Mouse (Mus musculus) limb, embryonic 15.5 days (tissue): Measurements from ENCODE around the gene Mmp25. TPM values are rescaled to one million over a fixed set of nuclear protein-coding genes. Genes with fewer than 3 reads are reported as not detected.
"Not testable (repeated sequence)": the region's sequence is repeated elsewhere in the genome, so short reads cannot be mapped to it uniquely, and the experiment has no call there.

Experiments
- ATAC-seq: fragments of 200-750 bp; cut with Nextera tagmentation; 2 replicates; pipeline ENCODE4 v1.8.0; 2017; ENCODE audit warnings: low read depth, moderate TSS enrichment; ENCODE audit not compliant: insufficient number of reproducible peaks, low FRiP score, low TSS enrichment
- H3K27ac ChIP-seq: fragments of 300-500 bp; sonication (generic); 2 replicates; pipeline ENCODE4 v1.5.1; 2015; ENCODE audit warnings: moderate library complexity, mild to moderate bottlenecking, inconsistent platforms
- H3K27me3 ChIP-seq: fragments of 300-500 bp; sonication (generic); 2 replicates; pipeline ENCODE4 v1.6.1; 2015; ENCODE audit warnings: inconsistent platforms
- H3K36me3 ChIP-seq: fragments of 300-500 bp; sonication (generic); 2 replicates; pipeline ENCODE4 v1.6.1; 2015; ENCODE audit warnings: inconsistent platforms
- H3K4me1 ChIP-seq: fragments of 300-500 bp; sonication (generic); 2 replicates; pipeline ENCODE4 v1.6.1; 2015; ENCODE audit warnings: inconsistent platforms
- H3K4me2 ChIP-seq: fragments of 300-500 bp; sonication (generic); 2 replicates; pipeline ENCODE4 v1.6.1; 2015; ENCODE audit warnings: mild to moderate bottlenecking, inconsistent platforms
- H3K4me3 ChIP-seq: fragments of 300-500 bp; sonication (generic); 2 replicates; pipeline ENCODE4 v1.5.1; 2015; ENCODE audit warnings: mild to moderate bottlenecking, inconsistent platforms
- H3K9ac ChIP-seq: fragments of 300-500 bp; sonication (generic); 2 replicates; pipeline ENCODE4 v1.6.1; 2015; ENCODE audit warnings: inconsistent platforms
- H3K9me3 ChIP-seq: fragments of 300-500 bp; sonication (generic); 2 replicates; pipeline ENCODE4 v1.6.1; 2016; ENCODE audit warnings: inconsistent platforms
- WGBS: fragments of 180-500 bp; shearing (Covaris S2); methylation state at CpG from one replicate; pipeline ENCODE4 v1.1.7; 2015; 5-methylcytosine and 5-hydroxymethylcytosine counted together
- polyA plus RNA-seq: library from polyadenylated mRNA; unstranded; fragments of >200 nt; fragmentation: Nextera tagmentation; extraction: Ambion mirVana; gene quantifications from 2 replicates; pipeline ENCODE4 v1.2.1, GENCODE M21; 2015

Gene Mmp25
- polyA plus RNA-seq, 1 experiment from 2014 or later = 0.79 TPM

DNA sequence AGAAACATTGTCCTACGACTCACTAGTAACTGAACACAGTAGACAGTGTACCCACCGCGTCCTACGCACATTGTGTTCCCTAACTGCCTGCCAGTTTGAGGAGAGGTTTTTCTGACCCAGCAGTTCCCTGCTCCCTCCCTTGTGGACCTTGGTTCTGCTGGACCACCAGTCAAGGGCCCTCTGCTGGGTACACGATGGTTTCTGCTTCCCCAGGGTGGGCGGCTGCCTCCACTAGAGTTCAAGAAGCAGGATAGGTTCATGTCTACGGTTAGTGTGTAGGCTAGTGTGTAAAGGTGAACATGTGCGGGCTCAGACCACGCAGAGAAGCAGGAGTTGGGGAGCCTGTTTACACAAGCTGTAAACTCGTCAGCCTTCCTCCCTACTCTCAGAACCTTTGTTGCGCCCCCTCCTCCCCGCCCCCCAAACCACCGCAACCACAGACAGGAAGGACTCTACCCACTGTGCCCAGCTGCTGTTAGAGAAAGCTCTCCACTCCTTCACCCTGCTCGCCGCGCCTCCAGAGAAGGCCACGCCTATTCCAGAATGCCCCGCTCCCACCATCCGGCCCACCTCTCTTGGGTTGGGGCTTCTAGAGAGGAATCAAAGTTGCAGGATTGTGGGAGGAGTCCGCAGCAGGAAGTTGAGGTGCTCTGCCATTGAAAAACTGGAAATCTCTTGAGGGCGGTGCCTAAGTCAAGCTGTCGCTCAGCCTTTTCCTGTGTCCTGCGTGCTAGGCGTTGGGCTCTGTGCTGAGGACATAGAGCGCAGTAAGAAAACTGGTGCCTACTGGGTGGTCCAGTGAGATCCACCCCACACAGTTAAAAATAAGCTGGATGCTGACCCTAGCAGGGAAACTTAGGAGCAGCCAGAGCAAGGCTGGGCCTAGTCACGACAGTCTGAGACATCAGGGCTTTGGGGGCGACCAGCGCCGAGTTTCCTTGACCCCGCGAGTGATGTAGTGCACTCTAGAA, 46.2 kb downstream of the Mmp25 start, which contains the start of gene Zfp13:
Gene Zfp13, minus strand, starts transcription at position 906 of the 971 bp plus-strand sequence.
- H3K9me3 ChIP-seq = no peaks in the 10 kb centered on the region
- H3K36me3 ChIP-seq = no peaks in the 10 kb centered on the region
- H3K4me2 ChIP-seq = peak within 1 kb of the TSS; percentile 68
- ATAC-seq = peak; percentile 96
- H3K4me1 ChIP-seq = peaks cover 20% of the 10 kb centered on the region; the same call in 1 of the 2 replicates
- peak within 1 kb of the TSS; percentile 46 for H3K4me3 ChIP-seq
- H3K27ac ChIP-seq = peak within 1 kb of the TSS; percentile 92
- H3K9ac ChIP-seq = peak within 1 kb of the TSS; percentile 44
- 5% methylated on average over 30 of the region's 31 CpGs for WGBS
- H3K27me3 ChIP-seq = no peaks in the 10 kb centered on the region

- H3K9me3 ChIP-seq, H3K9ac ChIP-seq, H3K27me3 ChIP-seq, H3K36me3 ChIP-seq, H3K4me2 ChIP-seq, H3K27ac ChIP-seq, ATAC-seq, H3K4me3 ChIP-seq: not testable (repeated sequence)
- WGBS = 85% methylated on average over 4 of the region's 4 CpGs
- peaks cover 16% of the 10 kb centered on the region; the same call in 1 of the 2 replicates for H3K4me1 ChIP-seq
These were observed 49.9 kb downstream of the Mmp25 start for GRCm38 (mm10) chr17:23595139-23595538.

DNA sequence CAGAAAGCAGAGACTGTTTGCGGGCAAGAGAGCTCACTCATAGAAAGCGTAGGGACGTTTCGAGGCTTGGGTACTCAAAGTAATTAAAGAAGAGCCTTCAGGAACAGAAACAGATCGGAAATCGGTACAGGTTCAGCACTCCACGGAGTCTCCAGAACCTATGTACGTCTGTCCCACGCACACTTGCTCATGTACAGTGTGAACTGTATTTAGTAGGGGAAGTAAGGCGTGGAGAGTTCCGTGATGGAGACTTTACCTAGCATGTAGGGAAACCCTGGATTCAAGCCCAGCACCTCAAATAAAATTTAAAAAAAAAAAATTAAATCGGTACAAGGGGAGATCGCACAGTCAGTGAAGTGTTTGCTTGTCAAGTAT, 52.2 kb downstream of the Mmp25 start:
- peak overlapping the region; percentile 79 for H3K27ac ChIP-seq
- peak; percentile 54 for ATAC-seq

DNA sequence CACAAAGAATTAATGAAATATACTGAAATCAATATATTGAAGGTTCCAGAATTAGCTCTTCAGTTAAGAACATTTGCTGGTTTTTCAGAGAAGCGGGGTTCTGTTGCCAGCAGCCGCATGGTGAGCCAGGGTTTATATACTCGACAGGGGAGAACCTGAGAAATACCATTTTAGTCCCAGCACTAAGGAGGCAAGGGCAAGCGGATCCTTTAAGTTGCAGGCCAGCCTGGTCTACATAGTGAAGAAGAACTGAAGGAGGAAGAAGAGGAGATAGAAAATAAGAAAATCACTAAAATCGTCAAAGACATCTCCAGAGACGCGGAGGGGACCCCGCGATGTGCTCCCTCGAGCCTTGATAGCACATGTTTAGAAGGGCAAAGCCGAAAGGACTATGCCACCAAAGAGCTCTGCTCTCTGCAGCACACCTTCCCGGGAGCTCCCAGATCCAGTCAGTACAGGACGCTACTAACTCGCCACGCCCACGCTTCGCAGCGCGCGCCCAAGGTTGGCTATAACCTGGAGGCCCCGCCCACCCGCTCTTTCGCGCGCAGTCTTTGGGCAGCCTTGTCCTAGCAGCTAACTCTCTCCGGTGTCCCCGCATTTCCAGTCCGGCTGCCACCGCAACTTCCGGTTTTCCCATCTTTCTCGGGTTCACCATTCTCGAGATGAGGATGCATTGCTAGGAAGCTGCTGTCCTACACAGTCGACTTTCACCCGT, 52.7 kb downstream of the Mmp25 start:
- Histone ChIP-seq H3K36me3 (no peaks in the 10 kb centered on the region), H3K27ac (peak overlapping the region; percentile 79), H3K4me2 (peak overlapping the region; percentile 62), H3K4me1 (peaks cover 4% of the 10 kb centered on the region; the same call in 1 of the 2 replicates), H3K27me3 (no peaks in the 10 kb centered on the region), H3K9ac (peak overlapping the region; percentile 29), H3K9me3 (no peaks in the 10 kb centered on the region), H3K4me3 (peak overlapping the region; percentile 42)
- peak; percentile 99 for ATAC-seq
- WGBS = 6% methylated on average over 34 of the region's 34 CpGs

More for the DNA sequence above, 52.2 kb downstream of the Mmp25 start:
- Histone ChIP-seq H3K4me2 (peak overlapping the region; percentile 62), H3K4me3 (peak overlapping the region; percentile 42), H3K9ac (peak overlapping the region; percentile 29), H3K27me3 (no peaks in the 10 kb centered on the region), H3K4me1 (peaks cover 4% of the 10 kb centered on the region; the same call in 1 of the 2 replicates), H3K9me3 (no peaks in the 10 kb centered on the region), H3K36me3 (no peaks in the 10 kb centered on the region)
- WGBS = 11% methylated on average over 13 of the region's 13 CpGs

DNA sequence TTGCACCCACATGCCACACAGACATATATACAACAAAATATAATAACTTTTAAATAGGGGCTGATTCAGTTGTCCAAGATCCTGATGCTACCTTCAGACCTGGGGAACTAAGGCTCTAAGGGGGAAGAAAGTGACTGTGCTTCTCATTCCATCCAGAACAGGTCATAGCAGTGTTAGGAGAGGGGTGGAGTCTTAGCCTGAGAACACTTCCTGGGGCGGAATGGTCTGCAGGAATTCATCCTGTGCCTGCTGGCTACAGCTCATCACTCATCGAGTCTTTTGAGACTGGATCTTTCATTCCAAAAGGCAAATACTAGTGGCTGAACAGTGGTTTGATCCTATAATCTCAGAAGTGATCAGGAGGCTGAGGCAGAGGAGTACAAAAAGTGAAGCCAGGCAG, 57.8 kb downstream of the Mmp25 start:
- H3K27me3 ChIP-seq = no peaks in the 10 kb centered on the region
- peaks cover 23% of the 10 kb centered on the region for H3K4me1 ChIP-seq
- H3K27ac ChIP-seq = no peak overlapping the region
- WGBS = 54% methylated on average over 2 of the region's 2 CpGs
- no peak for ATAC-seq
- no peaks in the 10 kb centered on the region for H3K9me3 ChIP-seq
- no peak overlapping the region for H3K4me2 ChIP-seq
- H3K36me3 ChIP-seq = peaks cover 10% of the 10 kb centered on the region
- H3K9ac ChIP-seq = no peak overlapping the region
- H3K4me3 ChIP-seq = no peak overlapping the region

DNA sequence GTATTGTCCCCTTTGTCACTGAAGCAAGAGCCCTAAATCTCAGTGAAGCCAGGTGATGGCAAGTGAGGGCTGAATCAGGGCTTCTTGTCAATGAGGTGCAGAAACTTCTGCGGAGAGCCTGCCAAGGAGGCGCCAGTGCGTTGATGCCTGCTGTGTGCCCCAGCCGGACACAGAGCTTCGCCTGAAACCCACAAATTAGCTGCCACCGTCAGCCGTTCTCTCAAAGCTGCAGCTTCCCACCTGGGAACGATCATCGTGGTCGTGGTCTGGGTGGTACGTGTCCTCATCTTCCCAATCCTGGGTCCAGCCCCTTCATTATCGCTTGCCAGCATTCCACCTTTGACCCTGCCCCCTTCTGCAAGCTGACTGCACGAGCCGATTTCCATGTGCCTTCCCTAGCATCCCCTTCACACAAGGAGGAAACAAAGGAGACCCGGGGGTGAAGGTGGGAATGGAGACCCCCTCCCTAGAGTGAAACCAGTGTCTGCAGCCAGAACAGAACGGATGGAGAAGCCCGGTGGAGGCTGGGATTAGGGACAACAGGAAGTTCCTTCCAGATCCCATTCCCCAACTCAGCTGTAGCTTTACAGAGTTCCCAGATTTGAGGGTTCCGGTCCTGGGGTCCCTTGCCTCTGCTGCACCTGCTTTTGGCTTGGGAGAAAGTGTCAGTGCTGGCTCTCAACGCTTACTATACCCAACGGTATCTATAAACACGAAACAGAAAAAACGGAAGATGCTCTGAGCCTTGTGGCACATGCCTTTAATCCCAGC, 59.2 kb downstream of the Mmp25 start:
- Histone ChIP-seq H3K27ac (peak overlapping the region; percentile 19; the same call in 1 of the 2 replicates), H3K4me3 (peak overlapping the region; percentile 66), H3K36me3 (peaks cover 18% of the 10 kb centered on the region), H3K9ac (peak overlapping the region; percentile 78), H3K4me1 (peaks cover 22% of the 10 kb centered on the region), H3K27me3 (no peaks in the 10 kb centered on the region), H3K9me3 (no peaks in the 10 kb centered on the region), H3K4me2 (peak overlapping the region; percentile 78)
- ATAC-seq = peak; percentile 56; the same call in 1 of the 2 replicates
- under 1% methylated on average over 22 of the region's 22 CpGs for WGBS

- Histone ChIP-seq H3K36me3 (peaks cover 29% of the 10 kb centered on the region), H3K4me3 (peak overlapping the region; percentile 66), H3K4me2 (peak overlapping the region; percentile 78), H3K27me3 (no peaks in the 10 kb centered on the region), H3K9ac (no peak overlapping the region), H3K27ac (no peak overlapping the region), H3K4me1 (peaks cover 22% of the 10 kb centered on the region), H3K9me3 (no peaks in the 10 kb centered on the region)
- ATAC-seq = no peak
- 78% methylated on average over 8 of the region's 8 CpGs for WGBS
These were observed 60.3 kb downstream of the Mmp25 start for GRCm38 (mm10) chr17:23584786-23585185.

Other genes starting within 250 kb of the Mmp25 start
- gene Vmn2r117, start 165.6 kb downstream of the Mmp25 start, polyA plus RNA-seq = not detected in 2 replicates
- 17.5 and 18.2 TPM in 2 replicates for gene Zfp213, start 81.0 kb downstream of the Mmp25 start, polyA plus RNA-seq
- gene Zfp13, start 45.8 kb downstream of the Mmp25 start, polyA plus RNA-seq = 12.4 and 12.9 TPM in 2 replicates
- gene Zscan10, start 44.4 kb downstream of the Mmp25 start, polyA plus RNA-seq = 0.16 and 0.18 TPM in 2 replicates
- 20.8 and 21.3 TPM in 2 replicates for gene Bicdl2, start 15.2 kb upstream of the Mmp25 start, polyA plus RNA-seq
- gene Hcfc1r1, start 28.3 kb upstream of the Mmp25 start, polyA plus RNA-seq = 84.2 and 99.2 TPM in 2 replicates
- 38.8 and 43.2 TPM in 2 replicates for gene Thoc6, start 28.6 kb upstream of the Mmp25 start, polyA plus RNA-seq
- gene Tnfrsf12a, start 32.2 kb upstream of the Mmp25 start, polyA plus RNA-seq = 28.0 and 43.9 TPM in 2 replicates
- gene Cldn6, start 34.0 kb upstream of the Mmp25 start, polyA plus RNA-seq = 7.0 and 10.1 TPM in 2 replicates
- 5.1 and 5.8 TPM in 2 replicates for gene Cldn9, start 38.7 kb upstream of the Mmp25 start, polyA plus RNA-seq
- 2.2 and 2.9 TPM in 2 replicates for gene 1520401A03Rik, start 77.5 kb upstream of the Mmp25 start, polyA plus RNA-seq
- 45.6 and 49.5 TPM in 2 replicates for gene Pkmyt1, start 81.1 kb upstream of the Mmp25 start, polyA plus RNA-seq
- 17.6 and 20.4 TPM in 2 replicates for gene Paqr4, start 95.6 kb upstream of the Mmp25 start, polyA plus RNA-seq
- gene Kremen2, start 100.6 kb upstream of the Mmp25 start, polyA plus RNA-seq = 50.2 and 50.5 TPM in 2 replicates
- gene Flywch1, start 126.3 kb upstream of the Mmp25 start, polyA plus RNA-seq = 65.7 and 69.8 TPM in 2 replicates
- 34.2 and 39.9 TPM in 2 replicates for gene Flywch2, start 140.8 kb upstream of the Mmp25 start, polyA plus RNA-seq
- gene Srrm2, start 145.3 kb upstream of the Mmp25 start, polyA plus RNA-seq = 425 and 436 TPM in 2 replicates
- 1,045 and 1,117 TPM in 2 replicates for gene Elob, start 183.9 kb upstream of the Mmp25 start, polyA plus RNA-seq
- gene Prss33, start 190.8 kb upstream of the Mmp25 start, polyA plus RNA-seq = not detected in 2 replicates
- not detected in 2 replicates for gene Prss32, start 198.6 kb upstream of the Mmp25 start, polyA plus RNA-seq
- 0.73 and 1.0 TPM in 2 replicates for gene Prss41, start 198.9 kb upstream of the Mmp25 start, polyA plus RNA-seq
- not detected in 2 replicates for gene Prss21, start 222.8 kb upstream of the Mmp25 start, polyA plus RNA-seq
- not detected in 2 replicates for gene Dcpp1, start 235.6 kb upstream of the Mmp25 start, polyA plus RNA-seq
- gene Dcpp2, start 235.6 kb upstream of the Mmp25 start, polyA plus RNA-seq = not detected in 2 replicates